Mouse (Mus musculus): ENCODE measurements around the gene Cd24a.

Cd24a gene

GRCm38 (mm10) chr10:43581260-43581659 lies 3.2 kb downstream of the Cd24a start:
- no peak for DNase-seq (ENCODE audit: low read depth in 2 of 2, low spot score in 2 of 2)

- no peak for DNase-seq (ENCODE audit: low read depth in 2 of 2, low spot score in 2 of 2)
These were observed 6.5 kb downstream of the Cd24a start for GRCm38 (mm10) chr10:43584538-43584937.

GRCm38 (mm10) chr10:43588470-43589177 lies 10.5 kb downstream of the Cd24a start:
- no peak for DNase-seq (ENCODE audit: low read depth in 2 of 2, low spot score in 2 of 2)

GRCm38 (mm10) chr10:43591477-43591876 lies 13.4 kb downstream of the Cd24a start:
- DNase-seq (ENCODE audit: low read depth in 2 of 2, low spot score in 2 of 2): no peak

GRCm38 (mm10) chr10:43593182-43593581 lies 15.1 kb downstream of the Cd24a start:
- DNase-seq (ENCODE audit: low read depth in 2 of 2, low spot score in 2 of 2): no peak

- no peak for DNase-seq (ENCODE audit: low read depth in 2 of 2, low spot score in 2 of 2)
These were observed 16.1 kb downstream of the Cd24a start for GRCm38 (mm10) chr10:43594187-43594586.

- DNase-seq (ENCODE audit: low read depth in 2 of 2, low spot score in 2 of 2): no peak
These were observed 16.8 kb downstream of the Cd24a start for GRCm38 (mm10) chr10:43594894-43595293.

GRCm38 (mm10) chr10:43598067-43598726 lies 20.1 kb downstream of the Cd24a start:
- DNase-seq (ENCODE audit: low read depth in 2 of 2, low spot score in 2 of 2): no peak

GRCm38 (mm10) chr10:43601039-43601438 lies 23.0 kb downstream of the Cd24a start:
- DNase-seq (ENCODE audit: low read depth in 2 of 2, low spot score in 2 of 2): no peak

- no peak for DNase-seq (ENCODE audit: low read depth in 2 of 2, low spot score in 2 of 2)
These were observed 23.7 kb downstream of the Cd24a start for GRCm38 (mm10) chr10:43601511-43602396.

- no peak for DNase-seq (ENCODE audit: low read depth in 2 of 2, low spot score in 2 of 2)
These were observed 26.0 kb downstream of the Cd24a start for GRCm38 (mm10) chr10:43603975-43604686.

GRCm38 (mm10) chr10:43604687-43605250 lies 26.7 kb downstream of the Cd24a start:
- no peak for DNase-seq (ENCODE audit: low read depth in 2 of 2, low spot score in 2 of 2)

GRCm38 (mm10) chr10:43605901-43606300 lies 27.8 kb downstream of the Cd24a start:
- no peak for DNase-seq (ENCODE audit: low read depth in 2 of 2, low spot score in 2 of 2)

GRCm38 (mm10) chr10:43609507-43609906 lies 31.4 kb downstream of the Cd24a start:
- DNase-seq (ENCODE audit: low read depth in 2 of 2, low spot score in 2 of 2): no peak

GRCm38 (mm10) chr10:43609958-43610357 lies 31.9 kb downstream of the Cd24a start:
- DNase-seq (ENCODE audit: low read depth in 2 of 2, low spot score in 2 of 2): no peak

GRCm38 (mm10) chr10:43611081-43611480 lies 33.0 kb downstream of the Cd24a start:
- no peak for DNase-seq (ENCODE audit: low read depth in 2 of 2, low spot score in 2 of 2)

- no peak for DNase-seq (ENCODE audit: low read depth in 2 of 2, low spot score in 2 of 2)
These were observed 41.0 kb downstream of the Cd24a start for GRCm38 (mm10) chr10:43619059-43619531.

GRCm38 (mm10) chr10:43619939-43620338 lies 41.9 kb downstream of the Cd24a start:
- no peak for DNase-seq (ENCODE audit: low read depth in 2 of 2, low spot score in 2 of 2)

- DNase-seq (ENCODE audit: low read depth in 2 of 2, low spot score in 2 of 2): no peak
These were observed 45.4 kb downstream of the Cd24a start for GRCm38 (mm10) chr10:43623510-43623909.

GRCm38 (mm10) chr10:43624362-43624761 lies 46.3 kb downstream of the Cd24a start:
- DNase-seq (ENCODE audit: low read depth in 2 of 2, low spot score in 2 of 2): no peak
